ENCODE assay signal across 27 mouse cellular contexts in the genomic region with DNA sequence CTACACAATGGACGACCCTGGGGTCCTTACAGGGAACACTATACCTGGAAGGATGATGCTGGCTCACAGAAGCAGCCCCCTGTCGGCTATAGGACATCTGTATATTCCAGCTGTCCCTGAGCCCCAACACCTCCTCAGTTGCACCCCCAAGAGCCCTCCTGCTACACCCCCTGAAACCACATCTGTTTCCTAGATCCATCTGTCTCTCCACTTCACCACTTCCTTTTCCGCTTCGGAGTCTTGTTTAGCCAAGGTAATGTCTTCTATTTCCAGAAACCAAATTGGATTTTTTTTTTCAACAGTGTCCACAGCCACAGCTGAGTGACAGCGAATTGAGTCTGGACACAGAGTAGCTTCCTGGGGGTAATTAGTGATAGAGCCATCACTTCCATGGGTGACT. TPM values are rescaled to one million over a fixed set of nuclear protein-coding genes. Genes with fewer than 3 reads are reported as not detected.
"Had no signal": no experiment of that assay in that cellular context is flagged by ENCODE, and none has a peak within 500 bp of the region (broad histone marks: within the 10 kb centered on the region; RNA-seq: fewer than 3 reads in every experiment).

No protein-coding gene starts in this region.

- H3K36me3 ChIP-seq: heart, embryonic 13.5 days; heart, embryonic 15.5 days; hindbrain, embryonic 13.5 days; limb, embryonic 10.5 days; limb, embryonic 12.5 days; liver, embryonic 13.5 days had no signal

- H3K4me2 ChIP-seq: heart, embryonic 11.5 days; heart, embryonic 13.5 days; heart, embryonic 15.5 days; hindbrain, embryonic 13.5 days; hindbrain, embryonic 15.5 days; limb, embryonic 12.5 days; liver, embryonic 11.5 days; liver, embryonic 13.5 days had no signal

- DNase-seq: gastrocnemius, postnatal 14 days; heart, adult 11 months; heart, adult 2 months; heart, postnatal 14 days; heart, postnatal 36 days; kidney, adult 11 months; kidney, adult 2 months; kidney, postnatal 10 days; kidney, postnatal 25 days; kidney, postnatal 4 days; liver; liver, embryonic 13.5 days had no signal

- H3K4me3 ChIP-seq: heart, adult 2 months; heart, embryonic 13.5 days; heart, embryonic 15.5 days; hindbrain, embryonic 13.5 days; hindbrain, embryonic 15.5 days; layer of hippocampus, adult 2 months; left cerebral cortex, adult 2 months; limb, embryonic 10.5 days; limb, embryonic 12.5 days; liver, embryonic 13.5 days had no signal

- H3K4me1 ChIP-seq: heart, embryonic 15.5 days; liver, embryonic 13.5 days had no signal

- H3K27me3 ChIP-seq: heart, embryonic 15.5 days; hindbrain, embryonic 15.5 days; limb, embryonic 12.5 days; liver, embryonic 13.5 days had no signal

- H3K9me3 ChIP-seq: heart, embryonic 13.5 days; heart, embryonic 15.5 days; hindbrain, embryonic 13.5 days; hindbrain, embryonic 15.5 days; limb, embryonic 10.5 days; limb, embryonic 12.5 days; liver, embryonic 13.5 days had no signal

- H3K27ac ChIP-seq: heart, adult 2 months; heart, embryonic 13.5 days; heart, embryonic 15.5 days; hindbrain, embryonic 13.5 days; hindbrain, embryonic 15.5 days; hindbrain, postnatal 0 days; layer of hippocampus, adult 2 months; left cerebral cortex, adult 2 months; limb, embryonic 10.5 days; limb, embryonic 12.5 days; liver, embryonic 13.5 days had no signal

- H3K9ac ChIP-seq: heart, embryonic 13.5 days; heart, embryonic 15.5 days; hindbrain, embryonic 13.5 days; hindbrain, embryonic 15.5 days; limb, embryonic 12.5 days; liver, embryonic 13.5 days had no signal

- ATAC-seq: hindbrain, postnatal 0 days; intestine, embryonic 16.5 days had no signal

RNA-seq across cellular contexts. Expression of a gene that starts 38.7 kb away (rescaled TPM):
- total RNA-seq: gastrocnemius, adult 18-20 months; gastrocnemius, adult 8-10 months; heart, adult 2 months; heart, postnatal 14 days; heart, postnatal 36 days had no signal
- polyA plus RNA-seq: heart, postnatal 0 days; kidney, adult 2 months had no signal

RNA-seq across cellular contexts. Expression of a gene that starts 57.2 kb away (rescaled TPM):
- total RNA-seq: heart, adult 2 months; heart, postnatal 36 days had no signal
